Mouse (Mus musculus): ENCODE results near the gene Taar3. TPM values are rescaled to one million over a fixed set of nuclear protein-coding genes. Genes with fewer than 3 reads are reported as not detected.
A peak's percentile ranks its signal among the peaks of the same experiment; 100 is the strongest.

Gene Taar3
- polyA plus RNA-seq, 1 experiment from 2014 or later, result not detected

DNA sequence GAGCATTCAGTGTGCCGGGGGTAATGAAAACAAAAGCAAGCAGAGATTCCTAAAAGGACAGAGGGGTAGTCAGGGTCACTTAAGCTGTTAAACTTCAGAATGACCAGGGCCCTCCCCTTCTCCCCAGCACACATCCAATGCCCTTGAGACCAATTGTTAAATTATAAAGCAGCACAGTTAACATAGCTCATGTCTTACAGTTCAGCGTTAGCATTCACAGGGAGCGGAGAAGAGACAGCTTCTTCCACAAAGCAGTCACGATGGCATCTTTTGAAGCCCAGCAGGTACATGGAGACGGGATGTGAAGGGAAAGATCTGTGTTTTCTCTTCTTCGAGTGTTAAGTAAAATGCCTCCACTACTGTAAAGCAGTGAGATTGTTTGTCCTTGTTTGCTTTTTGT lies 11.0 kb upstream of the Taar3 start, which contains the start of gene Taar2:
Gene Taar2 (plus strand): TSS at position 261 of the 400 bp plus-strand sequence.
- no peaks in the 10 kb centered on the region for H3K27me3 ChIP-seq (ENCODE audit: insufficient read depth, low read length)
- no peaks in the 10 kb centered on the region for H3K4me1 ChIP-seq (replicated peaks; ENCODE audit: insufficient read depth, low read length)
- no peak for ATAC-seq (replicated peaks; ENCODE audit: low FRiP score, low read depth)
- peak within 1 kb of the TSS; percentile 8; the same call in 1 of the 2 replicates for H3K4me2 ChIP-seq (ENCODE audit: low read length)
- DNase-seq (ENCODE audit: low spot score), result no peak
- H3K36me3 ChIP-seq (ENCODE audit: insufficient read depth, low read length), result no peaks in the 10 kb centered on the region
- H3K27ac ChIP-seq, result no peak within 1 kb of the TSS
- TF ChIP-seq CTCF (IDR thresholded peaks at IDR 0.05; ENCODE audit: low read depth), result no peak
- no peak within 1 kb of the TSS for H3K4me3 ChIP-seq (replicated peaks; ENCODE audit: low read depth, low read length)
- H3K9me3 ChIP-seq (replicated peaks; ENCODE audit: low read length), result no peaks in the 10 kb centered on the region
- 31% methylated on average over 6 of the region's 6 CpGs for WGBS
- H3K9ac ChIP-seq (ENCODE audit: low read depth, low read length), result no peak within 1 kb of the TSS

DNA sequence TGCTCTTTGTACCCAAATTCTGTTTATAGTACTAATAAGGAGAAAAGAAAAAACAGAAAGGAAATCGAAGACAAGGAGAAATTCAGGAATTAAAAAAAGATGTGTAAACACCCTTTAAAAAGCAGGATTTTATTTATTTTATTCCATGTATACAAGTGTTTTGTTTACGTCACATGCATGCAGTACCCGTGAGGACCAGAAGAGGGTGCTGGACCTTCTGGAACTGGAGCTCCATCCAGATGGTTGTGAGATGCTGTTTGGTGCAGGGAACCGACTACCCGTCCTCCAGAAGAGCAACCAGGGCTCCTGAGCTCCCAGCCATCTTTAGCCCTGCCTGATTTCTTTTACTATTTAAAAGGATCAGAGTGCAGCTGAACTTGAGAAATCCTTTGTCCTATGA lies 6.9 kb upstream of the Taar3 start:
- H3K4me2 ChIP-seq (ENCODE audit: low read length), result no peak overlapping the region
- TF ChIP-seq CTCF (IDR thresholded peaks at IDR 0.05; ENCODE audit: low read depth), result peak; percentile 48
- no peaks in the 10 kb centered on the region for H3K27me3 ChIP-seq (ENCODE audit: insufficient read depth, low read length)
- H3K4me1 ChIP-seq (replicated peaks; ENCODE audit: insufficient read depth, low read length), result no peaks in the 10 kb centered on the region
- H3K9me3 ChIP-seq (replicated peaks; ENCODE audit: low read length), result no peaks in the 10 kb centered on the region
- H3K9ac ChIP-seq (ENCODE audit: low read depth, low read length), result no peak overlapping the region
- no peak for DNase-seq (ENCODE audit: low spot score)
- ATAC-seq (replicated peaks; ENCODE audit: low FRiP score, low read depth), result no peak
- H3K36me3 ChIP-seq (ENCODE audit: insufficient read depth, low read length), result no peaks in the 10 kb centered on the region
- WGBS, result 84% methylated on average over 5 of the region's 5 CpGs
- H3K4me3 ChIP-seq (replicated peaks; ENCODE audit: low read depth, low read length), result no peak overlapping the region
- H3K27ac ChIP-seq, result no peak overlapping the region

DNA sequence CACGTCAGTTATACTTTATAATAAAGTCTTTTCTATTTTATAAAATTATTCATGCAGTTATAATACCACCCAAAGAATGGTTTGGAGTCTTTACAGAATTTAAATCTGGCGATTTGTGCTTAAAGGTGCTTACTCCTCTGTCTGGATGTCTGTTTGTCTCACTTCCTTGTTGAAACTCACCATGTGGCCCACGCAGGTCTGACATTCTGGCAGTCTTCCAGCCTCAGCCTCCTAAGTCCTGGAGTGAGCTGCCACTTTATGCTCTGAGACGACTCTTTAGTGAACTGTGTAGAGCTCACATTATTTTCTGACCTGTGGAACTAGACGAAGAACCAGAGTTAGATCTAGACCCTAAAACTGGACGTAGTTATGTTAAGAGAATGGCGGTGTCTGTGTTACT lies 1.3 kb upstream of the Taar3 start:
- Histone ChIP-seq H3K4me1 (replicated peaks; ENCODE audit: insufficient read depth, low read length) (no peaks in the 10 kb centered on the region), H3K9me3 (replicated peaks; ENCODE audit: low read length) (no peaks in the 10 kb centered on the region), H3K27me3 (ENCODE audit: insufficient read depth, low read length) (no peaks in the 10 kb centered on the region), H3K27ac (no peak overlapping the region), H3K4me3 (replicated peaks; ENCODE audit: low read depth, low read length) (no peak overlapping the region), H3K9ac (ENCODE audit: low read depth, low read length) (no peak overlapping the region), H3K36me3 (ENCODE audit: insufficient read depth, low read length) (no peaks in the 10 kb centered on the region), H3K4me2 (ENCODE audit: low read length) (no peak overlapping the region)
- TF ChIP-seq CTCF (IDR thresholded peaks at IDR 0.05; ENCODE audit: low read depth), result no peak
- WGBS, result 57% methylated on average over 7 of the region's 7 CpGs
- ATAC-seq (replicated peaks; ENCODE audit: low FRiP score, low read depth), result no peak
- DNase-seq (ENCODE audit: low spot score), result no peak

DNA sequence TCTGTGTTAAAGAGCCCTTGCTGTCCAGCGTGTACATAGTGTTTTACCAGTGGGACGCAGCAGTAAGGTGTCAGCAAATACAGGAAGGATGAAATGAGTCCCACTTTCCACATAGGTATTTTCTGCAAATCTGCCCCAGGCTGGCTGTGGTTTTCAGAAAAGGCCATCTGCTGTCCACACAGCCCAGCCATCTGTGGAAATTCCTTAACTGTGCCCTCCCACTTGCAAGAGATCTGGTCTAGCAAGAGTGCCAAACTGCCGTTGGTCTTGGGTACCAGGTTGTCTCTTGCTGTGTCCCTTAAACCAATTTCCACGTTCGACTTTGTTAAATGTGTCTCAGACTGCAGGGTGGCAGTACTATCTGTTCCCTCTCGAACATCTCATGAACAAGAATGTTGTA lies 2.4 kb downstream of the Taar3 start:
- H3K9ac ChIP-seq (ENCODE audit: low read depth, low read length), result no peak overlapping the region
- DNase-seq (ENCODE audit: low spot score) (no peak), ATAC-seq (replicated peaks; ENCODE audit: low FRiP score, low read depth) (no peak)
- no peak overlapping the region for H3K4me2 ChIP-seq (ENCODE audit: low read length)
- no peaks in the 10 kb centered on the region for H3K4me1 ChIP-seq (replicated peaks; ENCODE audit: insufficient read depth, low read length)
- H3K27ac ChIP-seq, result no peak overlapping the region
- TF ChIP-seq CTCF (IDR thresholded peaks at IDR 0.05; ENCODE audit: low read depth), result no peak
- H3K27me3 ChIP-seq (ENCODE audit: insufficient read depth, low read length), result no peaks in the 10 kb centered on the region
- no peaks in the 10 kb centered on the region for H3K9me3 ChIP-seq (replicated peaks; ENCODE audit: low read length)
- WGBS, result 80% methylated on average over 6 of the region's 6 CpGs
- no peak overlapping the region for H3K4me3 ChIP-seq (replicated peaks; ENCODE audit: low read depth, low read length)
- H3K36me3 ChIP-seq (ENCODE audit: insufficient read depth, low read length), result no peaks in the 10 kb centered on the region

DNA sequence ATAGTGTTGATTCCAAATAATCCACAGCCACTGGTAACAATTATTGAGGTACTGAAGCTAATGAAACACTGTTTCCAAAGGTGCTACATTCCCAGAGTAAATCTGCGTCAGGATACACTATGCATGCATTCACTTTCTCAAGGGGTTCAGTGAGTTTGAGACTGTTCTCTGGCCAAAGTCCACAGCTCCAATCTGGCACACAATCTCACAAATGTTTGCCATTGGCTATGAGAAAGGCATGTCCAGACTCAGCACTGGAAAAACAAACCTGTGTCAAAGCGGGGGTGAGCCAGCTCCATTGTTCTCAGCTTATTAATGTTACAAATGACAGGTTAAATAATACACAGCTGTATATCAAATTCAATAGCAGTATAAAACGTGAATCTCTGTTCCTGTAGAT lies 9.7 kb downstream of the Taar3 start:
- WGBS, result 24% methylated on average over 3 of the region's 3 CpGs
- DNase-seq (ENCODE audit: low spot score), result peak; percentile 33

DNA sequence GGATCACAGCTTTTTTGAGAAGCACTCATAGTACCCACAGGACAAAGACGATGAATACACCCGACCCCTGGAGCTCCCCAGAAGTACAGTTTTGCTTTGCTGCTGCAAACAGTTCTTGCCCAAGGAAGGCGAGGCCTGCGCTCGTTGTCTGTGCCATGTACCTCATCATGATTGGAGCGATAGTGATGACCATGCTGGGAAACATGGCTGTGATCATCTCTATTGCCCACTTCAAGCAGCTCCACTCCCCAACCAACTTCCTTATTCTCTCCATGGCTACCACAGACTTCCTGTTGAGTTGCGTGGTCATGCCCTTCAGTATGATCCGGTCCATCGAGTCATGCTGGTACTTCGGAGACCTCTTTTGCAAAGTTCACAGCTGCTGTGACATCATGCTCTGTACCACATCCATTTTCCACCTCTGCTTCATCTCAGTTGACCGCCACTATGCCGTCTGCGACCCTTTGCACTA lies 11.1 kb downstream of the Taar3 start, which contains the start of gene Taar4:
Gene Taar4 (plus strand): TSS at position 51 of the 472 bp plus-strand sequence.
- Histone ChIP-seq H3K36me3 (ENCODE audit: insufficient read depth, low read length) (no peaks in the 10 kb centered on the region), H3K4me3 (replicated peaks; ENCODE audit: low read depth, low read length) (no peak within 1 kb of the TSS), H3K4me2 (ENCODE audit: low read length) (no peak within 1 kb of the TSS), H3K27me3 (ENCODE audit: insufficient read depth, low read length) (no peaks in the 10 kb centered on the region), H3K27ac (no peak within 1 kb of the TSS), H3K9ac (ENCODE audit: low read depth, low read length) (no peak within 1 kb of the TSS), H3K9me3 (replicated peaks; ENCODE audit: low read length) (no peaks in the 10 kb centered on the region), H3K4me1 (replicated peaks; ENCODE audit: insufficient read depth, low read length) (no peaks in the 10 kb centered on the region)
- DNase-seq (ENCODE audit: low spot score) (no peak), ATAC-seq (replicated peaks; ENCODE audit: low FRiP score, low read depth) (no peak)
- 92% methylated on average over 13 of the region's 13 CpGs for WGBS
- TF ChIP-seq CTCF (IDR thresholded peaks at IDR 0.05; ENCODE audit: low read depth), result no peak

More for the DNA sequence above, 9.7 kb downstream of the Taar3 start:
- ATAC-seq (replicated peaks; ENCODE audit: low FRiP score, low read depth), result peak; percentile 80
- no peak overlapping the region for H3K4me2 ChIP-seq (ENCODE audit: low read length)
- no peaks in the 10 kb centered on the region for H3K9me3 ChIP-seq (replicated peaks; ENCODE audit: low read length)
- no peaks in the 10 kb centered on the region for H3K36me3 ChIP-seq (ENCODE audit: insufficient read depth, low read length)
- no peak overlapping the region for H3K9ac ChIP-seq (ENCODE audit: low read depth, low read length)
- H3K27me3 ChIP-seq (ENCODE audit: insufficient read depth, low read length), result no peaks in the 10 kb centered on the region
- no peak overlapping the region for H3K27ac ChIP-seq
- H3K4me3 ChIP-seq (replicated peaks; ENCODE audit: low read depth, low read length), result no peak overlapping the region
- no peak for TF ChIP-seq CTCF (IDR thresholded peaks at IDR 0.05; ENCODE audit: low read depth)
- no peaks in the 10 kb centered on the region for H3K4me1 ChIP-seq (replicated peaks; ENCODE audit: insufficient read depth, low read length)

DNA sequence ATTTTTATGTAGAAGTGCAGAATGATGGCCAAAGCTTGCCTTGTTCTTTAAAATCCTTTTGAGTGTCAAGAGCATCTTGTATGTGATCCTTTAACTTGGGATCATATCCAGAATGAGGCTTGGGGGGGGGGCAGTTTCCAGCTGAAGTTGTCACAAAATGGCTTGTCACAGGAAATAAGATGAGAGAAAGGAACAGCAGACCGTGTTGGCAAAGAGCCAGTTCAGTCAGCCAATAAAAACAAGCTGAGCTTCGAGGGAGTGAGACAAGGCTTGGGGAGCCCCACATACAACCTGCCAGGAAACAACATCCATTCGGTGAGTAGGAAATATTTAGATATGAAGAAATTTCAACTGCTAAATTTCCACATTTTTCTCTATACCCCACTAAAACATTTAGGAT lies 14.1 kb downstream of the Taar3 start:
- Histone ChIP-seq H3K27ac (no peak overlapping the region), H3K36me3 (ENCODE audit: insufficient read depth, low read length) (no peaks in the 10 kb centered on the region), H3K4me1 (replicated peaks; ENCODE audit: insufficient read depth, low read length) (no peaks in the 10 kb centered on the region), H3K9me3 (replicated peaks; ENCODE audit: low read length) (no peaks in the 10 kb centered on the region), H3K4me2 (ENCODE audit: low read length) (no peak overlapping the region), H3K27me3 (ENCODE audit: insufficient read depth, low read length) (no peaks in the 10 kb centered on the region), H3K4me3 (replicated peaks; ENCODE audit: low read depth, low read length) (no peak overlapping the region), H3K9ac (ENCODE audit: low read depth, low read length) (no peak overlapping the region)
- ATAC-seq (replicated peaks; ENCODE audit: low FRiP score, low read depth) (no peak), DNase-seq (ENCODE audit: low spot score) (peak; percentile 23)
- 21% methylated on average over 3 of the region's 3 CpGs for WGBS
- no peak for TF ChIP-seq CTCF (IDR thresholded peaks at IDR 0.05; ENCODE audit: low read depth)

All from kidney, postnatal 0 days (tissue).